Mouse (Mus musculus): ENCODE results near the gene 3300002I08Rik.

GRCm38 (mm10) chr2:150316140-150316539 is 46.4 kb downstream of the 3300002I08Rik start:
- TF ChIP-seq CTCF (IDR thresholded peaks at IDR 0.05) (no peak), EP300 (IDR thresholded peaks at IDR 0.05) (no peak)
